ENCODE assay signal across 12 mouse cellular contexts in genomic region chr7:64073781-64074180, GRCm38 (mm10).
DNase-seq lines count a peak whose midpoint lies in the region; ATAC-seq and TF ChIP-seq lines count a peak whose summit lies in the region.
"Had no signal": no experiment of that assay in that cellular context is flagged by ENCODE, and none has a peak within 500 bp of the region (broad histone marks: within the 10 kb centered on the region; RNA-seq: fewer than 3 reads in every experiment).

No protein-coding gene starts in this region.

- ATAC-seq in intestine, embryonic 14.5 days (replicated peaks; ENCODE audit: low FRiP score, low TSS enrichment, low read depth): no peak; the same call in 1 of the 2 replicates
- ATAC-seq in intestine, embryonic 16.5 days: no peak
- ATAC-seq in limb, embryonic 11.5 days (ENCODE audit: insufficient number of reproducible peaks, low FRiP score, low TSS enrichment, low read depth): no peak
- ATAC-seq in stomach, postnatal 0 days (ENCODE audit: low FRiP score, low TSS enrichment): 0 out of 2 replicates have a peak, but pooled peaks have one; percentile 42
- ATAC-seq: intestine, postnatal 0 days; lung, postnatal 0 days; midbrain, embryonic 13.5 days had no signal

- no peak overlapping the region for H3K27ac ChIP-seq in intestine, embryonic 14.5 days (ENCODE audit: low read depth)
- no peak overlapping the region for H3K27ac ChIP-seq in intestine, embryonic 16.5 days (ENCODE audit: low read length)
- H3K27ac ChIP-seq in limb, embryonic 11.5 days (replicated peaks; ENCODE audit: low read depth, low read length): no peak overlapping the region
- H3K27ac ChIP-seq in stomach, postnatal 0 days (replicated peaks): no peak overlapping the region
- H3K27ac ChIP-seq: embryonic facial prominence, embryonic 15.5 days; midbrain, embryonic 13.5 days had no signal

- no peak for TF ChIP-seq CTCF in stomach, postnatal 0 days (IDR thresholded peaks at IDR 0.05; ENCODE audit: low read depth)

- TF ChIP-seq EP300 in stomach, postnatal 0 days (optimal IDR thresholded peaks at IDR 0.05): no peak

- H3K4me2 ChIP-seq in intestine, embryonic 14.5 days (ENCODE audit: low read length): no peak overlapping the region
- H3K4me2 ChIP-seq in intestine, embryonic 16.5 days (ENCODE audit: low read depth, low read length): no peak overlapping the region
- H3K4me2 ChIP-seq in limb, embryonic 11.5 days (ENCODE audit: low read depth, severe bottlenecking): no peak overlapping the region
- H3K4me2 ChIP-seq in stomach, postnatal 0 days (replicated peaks; ENCODE audit: low read depth): no peak overlapping the region
- H3K4me2 ChIP-seq: embryonic facial prominence, embryonic 15.5 days; midbrain, embryonic 13.5 days had no signal

- H3K27me3 ChIP-seq in intestine, embryonic 14.5 days (replicated peaks; ENCODE audit: control insufficient read depth, insufficient read depth, low read length): no peaks in the 10 kb centered on the region
- H3K27me3 ChIP-seq in intestine, embryonic 16.5 days (replicated peaks; ENCODE audit: control insufficient read depth, insufficient read depth, low read length): no peaks in the 10 kb centered on the region
- H3K27me3 ChIP-seq in limb, embryonic 11.5 days (ENCODE audit: control insufficient read depth, insufficient read depth, low read length): no peaks in the 10 kb centered on the region
- H3K27me3 ChIP-seq in stomach, postnatal 0 days (ENCODE audit: control insufficient read depth, insufficient read depth, low read length): no peaks in the 10 kb centered on the region
- H3K27me3 ChIP-seq: embryonic facial prominence, embryonic 15.5 days; midbrain, embryonic 13.5 days had no signal

- peak; percentile 38 for DNase-seq in intestine, embryonic 14.5 days (ENCODE audit: low spot score)
- DNase-seq in testis, postnatal 10 days (ENCODE audit: low spot score): peak; percentile 15
- no peak for DNase-seq in testis, postnatal 14 days (ENCODE audit: low spot score)
- DNase-seq in limb, embryonic 11.5 days (ENCODE audit: low spot score): peak; percentile 19
- DNase-seq in stomach, postnatal 0 days (ENCODE audit: low spot score): peak; percentile 7
- DNase-seq in left cerebral cortex, postnatal 36 days (ENCODE audit: low spot score in 2 of 2): no peak
- DNase-seq: adrenal gland, postnatal 36 days had no signal

- no peaks in the 10 kb centered on the region for H3K4me1 ChIP-seq in intestine, embryonic 14.5 days (replicated peaks; ENCODE audit: control insufficient read depth, insufficient read depth, low read length)
- no peaks in the 10 kb centered on the region for H3K4me1 ChIP-seq in intestine, embryonic 16.5 days (ENCODE audit: control insufficient read depth, insufficient read depth, low read length)
- no peaks in the 10 kb centered on the region for H3K4me1 ChIP-seq in limb, embryonic 11.5 days (ENCODE audit: control insufficient read depth, insufficient read depth, low read length)
- no peaks in the 10 kb centered on the region for H3K4me1 ChIP-seq in stomach, postnatal 0 days (replicated peaks; ENCODE audit: control insufficient read depth, insufficient read depth)
- H3K4me1 ChIP-seq: embryonic facial prominence, embryonic 15.5 days; midbrain, embryonic 13.5 days had no signal

- no peak overlapping the region for H3K4me3 ChIP-seq in intestine, embryonic 14.5 days (ENCODE audit: low read depth, low read length)
- no peak overlapping the region for H3K4me3 ChIP-seq in intestine, embryonic 16.5 days (ENCODE audit: low read length)
- no peak overlapping the region for H3K4me3 ChIP-seq in limb, embryonic 11.5 days (ENCODE audit: low read depth, low read length)
- H3K4me3 ChIP-seq in stomach, postnatal 0 days (ENCODE audit: low read depth, low read length): no peak overlapping the region
- H3K4me3 ChIP-seq: embryonic facial prominence, embryonic 15.5 days; midbrain, embryonic 13.5 days had no signal

- intact Hi-C loops in left cerebral cortex, postnatal 36 days (cut with DNase I): no loop called here

- 84% methylated on average over 3 of the region's 3 CpGs for WGBS in intestine, embryonic 14.5 days
- WGBS in intestine, embryonic 16.5 days: 88% methylated on average over 3 of the region's 3 CpGs
- WGBS in limb, embryonic 11.5 days: 90% methylated on average over 3 of the region's 3 CpGs
- 91% methylated on average over 3 of the region's 3 CpGs for WGBS in stomach, postnatal 0 days

- no peak overlapping the region for H3K9ac ChIP-seq in intestine, embryonic 14.5 days (ENCODE audit: low read length)
- no peak overlapping the region for H3K9ac ChIP-seq in intestine, embryonic 16.5 days (ENCODE audit: low read depth, low read length)
- H3K9ac ChIP-seq in limb, embryonic 11.5 days (ENCODE audit: low read length): no peak overlapping the region
- H3K9ac ChIP-seq in stomach, postnatal 0 days (ENCODE audit: low read length): no peak overlapping the region
- H3K9ac ChIP-seq: embryonic facial prominence, embryonic 15.5 days; midbrain, embryonic 13.5 days had no signal

- no peaks in the 10 kb centered on the region for H3K9me3 ChIP-seq in intestine, embryonic 14.5 days (ENCODE audit: control insufficient read depth, low read length)
- no peaks in the 10 kb centered on the region for H3K9me3 ChIP-seq in intestine, embryonic 16.5 days (ENCODE audit: control insufficient read depth, low read length)
- H3K9me3 ChIP-seq in limb, embryonic 11.5 days (ENCODE audit: control insufficient read depth, low read length): no peaks in the 10 kb centered on the region
- H3K9me3 ChIP-seq in stomach, postnatal 0 days (ENCODE audit: control insufficient read depth, low read length): no peaks in the 10 kb centered on the region
- H3K9me3 ChIP-seq: embryonic facial prominence, embryonic 15.5 days; midbrain, embryonic 13.5 days had no signal

- no peaks in the 10 kb centered on the region for H3K36me3 ChIP-seq in intestine, embryonic 14.5 days (ENCODE audit: control insufficient read depth, insufficient read depth, low read length)
- H3K36me3 ChIP-seq in intestine, embryonic 16.5 days (ENCODE audit: control insufficient read depth, insufficient read depth, low read length): no peaks in the 10 kb centered on the region
- no peaks in the 10 kb centered on the region for H3K36me3 ChIP-seq in limb, embryonic 11.5 days (ENCODE audit: control insufficient read depth, insufficient read depth, low read length)
- no peaks in the 10 kb centered on the region for H3K36me3 ChIP-seq in stomach, postnatal 0 days (ENCODE audit: control insufficient read depth, insufficient read depth, low read length)
- H3K36me3 ChIP-seq: embryonic facial prominence, embryonic 15.5 days; midbrain, embryonic 13.5 days had no signal

Comparison
In these comparisons a context has a peak if more than half of its experiments do, and no peak if none do; other contexts are left out.
1. DNase-seq: peak in intestine, embryonic 14.5 days (single experiment), testis, postnatal 10 days (single experiment), limb, embryonic 11.5 days (single experiment) and stomach, postnatal 0 days (single experiment); none in testis, postnatal 14 days (single experiment) and left cerebral cortex, postnatal 36 days (0 of 2).